Comparison of ENCODE assay signal across 17 mouse cellular contexts in genomic region chr2:26641006-26641647, GRCm38 (mm10). TPM values are rescaled to one million over a fixed set of nuclear protein-coding genes. Genes with fewer than 3 reads are reported as not detected.
DNase-seq lines count a peak whose midpoint lies in the region; ATAC-seq and TF ChIP-seq lines count a peak whose summit lies in the region.
"Had no signal": no experiment of that assay in that cellular context is flagged by ENCODE, and none has a peak within 500 bp of the region (broad histone marks: within the 10 kb centered on the region; RNA-seq: fewer than 3 reads in every experiment).

No protein-coding gene starts in this region.

- H3K27me3 ChIP-seq in kidney, postnatal 0 days (ENCODE audit: insufficient read depth, low read length) = no peaks in the 10 kb centered on the region
- H3K27me3 ChIP-seq in kidney, embryonic 14.5 days (ENCODE audit: control insufficient read depth, insufficient read depth, low read length) = no peaks in the 10 kb centered on the region
- H3K27me3 ChIP-seq in embryonic facial prominence, embryonic 14.5 days (replicated peaks; ENCODE audit: control insufficient read depth, insufficient read depth, low read length) = no peaks in the 10 kb centered on the region
- H3K27me3 ChIP-seq: embryonic facial prominence, embryonic 12.5 days; hindbrain, embryonic 15.5 days had no signal

- peak; percentile 31 for DNase-seq in adrenal gland, postnatal 14 days
- DNase-seq in adrenal gland, adult 18-20 months (ENCODE audit: low spot score in 2 of 2) = no peak
- DNase-seq in kidney, postnatal 0 days (ENCODE audit: low spot score) = no peak
- DNase-seq in embryonic facial prominence, embryonic 14.5 days (ENCODE audit: low spot score) = no peak
- no peak for DNase-seq in gastrocnemius, postnatal 10 days
- DNase-seq: cerebellum, adult 9-10 months; left cerebral cortex, postnatal 4 days; thymus, postnatal 36 days had no signal

- ATAC-seq in kidney, postnatal 0 days (replicated peaks; ENCODE audit: low FRiP score, low read depth) = no peak
- no peak for ATAC-seq in kidney, embryonic 14.5 days (ENCODE audit: low FRiP score, low TSS enrichment)
- no peak for ATAC-seq in embryonic facial prominence, embryonic 14.5 days (ENCODE audit: low read depth)
- no peak for ATAC-seq in erythroblast, adult 5-6 weeks (replicated peaks; ENCODE audit: low FRiP score, poor library complexity, severe bottlenecking)

- 77% methylated on average over 7 of the region's 7 CpGs for WGBS in kidney, postnatal 0 days
- 78% methylated on average over 7 of the region's 7 CpGs for WGBS in kidney, embryonic 14.5 days
- WGBS in embryonic facial prominence, embryonic 14.5 days = 73% methylated on average over 7 of the region's 7 CpGs
- WGBS in macrophage (ENCODE audit: missing documents) = 79% methylated on average over 7 of the region's 7 CpGs

- peaks cover 8% of the 10 kb centered on the region; the same call in 1 of the 2 replicates for H3K4me1 ChIP-seq in kidney, postnatal 0 days (replicated peaks; ENCODE audit: insufficient read depth, low read length)
- H3K4me1 ChIP-seq in kidney, embryonic 14.5 days (ENCODE audit: control insufficient read depth, insufficient read depth, low read length) = peaks cover 16% of the 10 kb centered on the region
- peaks cover 10% of the 10 kb centered on the region for H3K4me1 ChIP-seq in embryonic facial prominence, embryonic 14.5 days (ENCODE audit: control insufficient read depth, insufficient read depth, low read length)

- TF ChIP-seq CTCF in kidney, postnatal 0 days (IDR thresholded peaks at IDR 0.05; ENCODE audit: low read depth) = no peak

- peaks cover 28% of the 10 kb centered on the region for H3K79me2 ChIP-seq in macrophage (ENCODE audit: inconsistent target)

- H3K4me2 ChIP-seq in kidney, postnatal 0 days (ENCODE audit: low read length) = no peak overlapping the region
- no peak overlapping the region for H3K4me2 ChIP-seq in kidney, embryonic 14.5 days (replicated peaks; ENCODE audit: low read depth, low read length)
- 0 out of 2 replicates have a peak overlapping the region, but pooled peaks have one; percentile 19 for H3K4me2 ChIP-seq in embryonic facial prominence, embryonic 14.5 days (ENCODE audit: low read depth, low read length)

- H3K4me3 ChIP-seq in kidney, postnatal 0 days (replicated peaks; ENCODE audit: low read depth, low read length) = no peak overlapping the region
- no peak overlapping the region for H3K4me3 ChIP-seq in kidney, embryonic 14.5 days (ENCODE audit: low read length)
- H3K4me3 ChIP-seq in embryonic facial prominence, embryonic 14.5 days (ENCODE audit: low read depth, low read length) = no peak overlapping the region
- no peak overlapping the region for H3K4me3 ChIP-seq in macrophage (ENCODE audit: inconsistent target)

- no peaks in the 10 kb centered on the region for H3K9me3 ChIP-seq in kidney, postnatal 0 days (replicated peaks; ENCODE audit: low read length)
- no peaks in the 10 kb centered on the region for H3K9me3 ChIP-seq in kidney, embryonic 14.5 days (ENCODE audit: control insufficient read depth, low read length)
- no peaks in the 10 kb centered on the region for H3K9me3 ChIP-seq in embryonic facial prominence, embryonic 14.5 days (ENCODE audit: control insufficient read depth, low read length)
- H3K9me3 ChIP-seq: embryonic facial prominence, embryonic 12.5 days; hindbrain, embryonic 15.5 days had no signal

- H3K36me3 ChIP-seq in kidney, postnatal 0 days (ENCODE audit: insufficient read depth, low read length) = peaks cover 14% of the 10 kb centered on the region; the same call in 1 of the 2 replicates
- H3K36me3 ChIP-seq in kidney, embryonic 14.5 days (ENCODE audit: control insufficient read depth, insufficient read depth, low read length) = peaks cover 26% of the 10 kb centered on the region
- peaks cover 27% of the 10 kb centered on the region for H3K36me3 ChIP-seq in embryonic facial prominence, embryonic 14.5 days (ENCODE audit: control insufficient read depth, insufficient read depth, low read length)
- H3K36me3 ChIP-seq in macrophage (ENCODE audit: inconsistent target) = peaks cover 17% of the 10 kb centered on the region

- H3K27ac ChIP-seq in kidney, postnatal 0 days = peak overlapping the region; percentile 48; the same call in 1 of the 2 replicates
- H3K27ac ChIP-seq in kidney, embryonic 14.5 days (ENCODE audit: low read depth, low read length) = no peak overlapping the region
- peak overlapping the region; percentile 85 for H3K27ac ChIP-seq in embryonic facial prominence, embryonic 14.5 days (replicated peaks; ENCODE audit: low read depth, low read length)
- peak overlapping the region; percentile 84 for H3K27ac ChIP-seq in macrophage

- H3K9ac ChIP-seq in kidney, postnatal 0 days (ENCODE audit: low read depth, low read length) = no peak overlapping the region
- H3K9ac ChIP-seq in kidney, embryonic 14.5 days (ENCODE audit: low read depth, low read length) = no peak overlapping the region
- peak overlapping the region; percentile 89 for H3K9ac ChIP-seq in embryonic facial prominence, embryonic 14.5 days (ENCODE audit: low read depth, low read length)
- H3K9ac ChIP-seq: embryonic facial prominence, embryonic 12.5 days; hindbrain, embryonic 15.5 days had no signal

RNA-seq across cellular contexts. Expression of gene Fam69b, which starts 12.9 kb away (rescaled TPM):
- total RNA-seq in adrenal gland, postnatal 14 days (2021) = 10.0 and 12.3 TPM in 2 replicates
- total RNA-seq in adrenal gland, adult 18-20 months (2021) = 10 to 100 TPM in 1 of 2 experiments, 1 to 10 TPM in 1; 8.6 to 13.9 TPM
- polyA plus RNA-seq in kidney, postnatal 0 days (2015; fragmentation: Nextera tagmentation; extraction: Ambion mirVana) = 27.3 and 29.5 TPM in 2 replicates
- 30.3 and 39.1 TPM in 2 replicates for polyA plus RNA-seq in kidney, embryonic 14.5 days (2014; fragmentation: Nextera tagmentation; extraction: Ambion mirVana)
- polyA plus RNA-seq in embryonic facial prominence, embryonic 14.5 days (2014; fragmentation: Nextera tagmentation; extraction: Ambion mirVana) = 31.1 and 40.1 TPM in 2 replicates
- 1 to 10 TPM in 1 of 26 experiments, not detected in 25; 1.9 TPM for total RNA-seq in macrophage (2018; cell fraction: chromatin; rRNA removed)
- under 1 TPM in 9 of 26 experiments, not detected in 17; 0.09 to 0.27 (median 0.11) TPM for total RNA-seq in macrophage (2018; cell fraction: cytosol; rRNA removed)
- total RNA-seq in macrophage (2018; cell fraction: nucleus; rRNA removed) = under 1 TPM in 1 of 26 experiments, not detected in 25; 0.44 TPM
- polyA plus RNA-seq in macrophage (2018) = 0.51 TPM in 1 of 3 replicates, not detected in the others
- not detected in 2 replicates for total RNA-seq in erythroblast, adult 5-6 weeks (2015; ENCODE audit: low replicate concordance)
- 0.34 TPM in 1 of 2 replicates, not detected in the other for total RNA-seq in erythroblast, adult 5-6 weeks (2017; ENCODE audit: low replicate concordance)
- 1 to 10 TPM; 2.9 to 3.4 TPM for total RNA-seq in gastrocnemius, postnatal 10 days (2021)
- total RNA-seq: neutrophil, adult 5-6 weeks had no signal

RNA-seq across cellular contexts. Expression of gene Lcn4, which starts 30.0 kb away (rescaled TPM):
- total RNA-seq in adrenal gland, postnatal 14 days (2021) = not detected in 2 replicates
- total RNA-seq in adrenal gland, adult 18-20 months (2021) = not detected
- not detected in 2 replicates for polyA plus RNA-seq in kidney, postnatal 0 days (2015; fragmentation: Nextera tagmentation; extraction: Ambion mirVana)
- not detected in 2 replicates for polyA plus RNA-seq in kidney, embryonic 14.5 days (2014; fragmentation: Nextera tagmentation; extraction: Ambion mirVana)
- polyA plus RNA-seq in embryonic facial prominence, embryonic 14.5 days (2014; fragmentation: Nextera tagmentation; extraction: Ambion mirVana) = not detected in 2 replicates
- not detected for total RNA-seq in macrophage (2018; cell fraction: chromatin; rRNA removed)
- total RNA-seq in macrophage (2018; cell fraction: cytosol; rRNA removed) = not detected
- total RNA-seq in macrophage (2018; cell fraction: nucleus; rRNA removed) = not detected
- polyA plus RNA-seq in macrophage (2018) = not detected in 3 replicates
- total RNA-seq in erythroblast, adult 5-6 weeks (2015; ENCODE audit: low replicate concordance) = not detected in 2 replicates
- total RNA-seq in erythroblast, adult 5-6 weeks (2017; ENCODE audit: low replicate concordance) = not detected in 2 replicates
- not detected for total RNA-seq in gastrocnemius, postnatal 10 days (2021)
- total RNA-seq: adrenal gland, postnatal 10 days; gastrocnemius, postnatal 14 days; layer of hippocampus, adult 18-20 months; left cerebral cortex, postnatal 4 days had no signal
- polyA plus RNA-seq: embryonic facial prominence, embryonic 12.5 days; hindbrain, embryonic 15.5 days had no signal

RNA-seq across cellular contexts. Expression of gene Agpat2, which starts 36.9 kb away (rescaled TPM):
- 271 and 405 TPM in 2 replicates for total RNA-seq in adrenal gland, postnatal 14 days (2021)
- total RNA-seq in adrenal gland, adult 18-20 months (2021) = 100 to 1,000 TPM; 431 to 896 TPM
- polyA plus RNA-seq in kidney, postnatal 0 days (2015; fragmentation: Nextera tagmentation; extraction: Ambion mirVana) = 53.8 and 57.1 TPM in 2 replicates
- polyA plus RNA-seq in kidney, embryonic 14.5 days (2014; fragmentation: Nextera tagmentation; extraction: Ambion mirVana) = 30.0 and 41.4 TPM in 2 replicates
- polyA plus RNA-seq in embryonic facial prominence, embryonic 14.5 days (2014; fragmentation: Nextera tagmentation; extraction: Ambion mirVana) = 25.1 and 26.7 TPM in 2 replicates
- total RNA-seq in macrophage (2018; cell fraction: chromatin; rRNA removed) = 10 to 100 TPM in 14 of 26 experiments, 1 to 10 TPM in 12; 2.1 to 27.3 (median 10.4) TPM
- total RNA-seq in macrophage (2018; cell fraction: cytosol; rRNA removed) = 10 to 100 TPM; 15.1 to 41.4 (median 22.9) TPM
- total RNA-seq in macrophage (2018; cell fraction: nucleus; rRNA removed) = 10 to 100 TPM in 20 of 26 experiments, 1 to 10 TPM in 6; 6.4 to 27.3 (median 13.7) TPM
- polyA plus RNA-seq in macrophage (2018) = 26.9 to 35.7 TPM (median 35.5 TPM) in 3 replicates
- total RNA-seq in erythroblast, adult 5-6 weeks (2015; ENCODE audit: low replicate concordance) = 17.1 and 32.7 TPM in 2 replicates
- 23.0 and 24.4 TPM in 2 replicates for total RNA-seq in erythroblast, adult 5-6 weeks (2017; ENCODE audit: low replicate concordance)
- 1 to 10 TPM; 9.3 to 9.4 TPM for total RNA-seq in gastrocnemius, postnatal 10 days (2021)

RNA-seq across cellular contexts. Expression of gene Gm20532, which starts 54.7 kb away (rescaled TPM):
- total RNA-seq in adrenal gland, postnatal 14 days (2021) = not detected in 2 replicates
- not detected for total RNA-seq in adrenal gland, adult 18-20 months (2021)
- not detected in 2 replicates for polyA plus RNA-seq in kidney, postnatal 0 days (2015; fragmentation: Nextera tagmentation; extraction: Ambion mirVana)
- not detected in 2 replicates for polyA plus RNA-seq in kidney, embryonic 14.5 days (2014; fragmentation: Nextera tagmentation; extraction: Ambion mirVana)
- not detected in 2 replicates for polyA plus RNA-seq in embryonic facial prominence, embryonic 14.5 days (2014; fragmentation: Nextera tagmentation; extraction: Ambion mirVana)
- total RNA-seq in macrophage (2018; cell fraction: chromatin; rRNA removed) = not detected
- total RNA-seq in macrophage (2018; cell fraction: cytosol; rRNA removed) = under 1 TPM in 1 of 26 experiments, not detected in 25; 0.14 TPM
- not detected for total RNA-seq in macrophage (2018; cell fraction: nucleus; rRNA removed)
- polyA plus RNA-seq in macrophage (2018) = 0.22 TPM in 1 of 3 replicates, not detected in the others
- total RNA-seq in erythroblast, adult 5-6 weeks (2015; ENCODE audit: low replicate concordance) = not detected in 2 replicates
- not detected in 2 replicates for total RNA-seq in erythroblast, adult 5-6 weeks (2017; ENCODE audit: low replicate concordance)
- under 1 TPM in 1 of 2 experiments, not detected in 1; 0.40 TPM for total RNA-seq in gastrocnemius, postnatal 10 days (2021)
- total RNA-seq: adrenal gland, postnatal 10 days; gastrocnemius, postnatal 14 days; layer of hippocampus, adult 18-20 months; left cerebral cortex, postnatal 4 days; neutrophil, adult 5-6 weeks had no signal
- polyA plus RNA-seq: embryonic facial prominence, embryonic 12.5 days; hindbrain, embryonic 15.5 days had no signal
